Mouse (Mus musculus): ENCODE data around the gene Dnlz. TPM values are rescaled to one million over a fixed set of nuclear protein-coding genes. Genes with fewer than 3 reads are reported as not detected.

Dnlz gene
- polyA plus RNA-seq, 1 experiment from 2014 or later, result 25.1 TPM

- H3K9ac ChIP-seq (replicated peaks; ENCODE audit: low read length), result no peak overlapping the region
- H3K36me3 ChIP-seq (replicated peaks; ENCODE audit: control insufficient read depth, insufficient read depth, low read depth, low read length), result no peaks in the 10 kb centered on the region
- no peaks in the 10 kb centered on the region for H3K4me1 ChIP-seq (ENCODE audit: control insufficient read depth, insufficient read depth, low read length)
- DNase-seq (ENCODE audit: low spot score) (no peak), ATAC-seq (replicated peaks; ENCODE audit: insufficient number of reproducible peaks, low FRiP score, low TSS enrichment, low read depth) (no peak)
- no peak overlapping the region for H3K4me3 ChIP-seq (ENCODE audit: low read depth, low read length)
- no peaks in the 10 kb centered on the region for H3K9me3 ChIP-seq (replicated peaks; ENCODE audit: control insufficient read depth, low read length)
- H3K4me2 ChIP-seq (ENCODE audit: low read depth, low read length), result no peak overlapping the region
- WGBS, result 93% methylated on average over 4 of the region's 4 CpGs
- no peak overlapping the region for H3K27ac ChIP-seq (replicated peaks; ENCODE audit: low read depth, low read length)
- H3K27me3 ChIP-seq (ENCODE audit: control insufficient read depth, insufficient read depth, low read length), result no peaks in the 10 kb centered on the region
Measured at GRCm38 (mm10) chr2:26354401-26354800, 2.5 kb upstream of the Dnlz start.

GRCm38 (mm10) chr2:26353066-26353980 is 1.4 kb upstream of the Dnlz start:
- Histone ChIP-seq H3K27ac (replicated peaks; ENCODE audit: low read depth, low read length) (no peak overlapping the region), H3K36me3 (replicated peaks; ENCODE audit: control insufficient read depth, insufficient read depth, low read depth, low read length) (peaks cover 6% of the 10 kb centered on the region), H3K4me1 (ENCODE audit: control insufficient read depth, insufficient read depth, low read length) (no peaks in the 10 kb centered on the region), H3K4me3 (ENCODE audit: low read depth, low read length) (peak overlapping the region; percentile 84), H3K9ac (replicated peaks; ENCODE audit: low read length) (no peak overlapping the region), H3K27me3 (ENCODE audit: control insufficient read depth, insufficient read depth, low read length) (no peaks in the 10 kb centered on the region), H3K9me3 (replicated peaks; ENCODE audit: control insufficient read depth, low read length) (no peaks in the 10 kb centered on the region), H3K4me2 (ENCODE audit: low read depth, low read length) (no peak overlapping the region; the same call in 1 of the 2 replicates)
- ATAC-seq (replicated peaks; ENCODE audit: insufficient number of reproducible peaks, low FRiP score, low TSS enrichment, low read depth) (no peak), DNase-seq (ENCODE audit: low spot score) (no peak)
- 88% methylated on average over 11 of the region's 11 CpGs for WGBS

DNA sequence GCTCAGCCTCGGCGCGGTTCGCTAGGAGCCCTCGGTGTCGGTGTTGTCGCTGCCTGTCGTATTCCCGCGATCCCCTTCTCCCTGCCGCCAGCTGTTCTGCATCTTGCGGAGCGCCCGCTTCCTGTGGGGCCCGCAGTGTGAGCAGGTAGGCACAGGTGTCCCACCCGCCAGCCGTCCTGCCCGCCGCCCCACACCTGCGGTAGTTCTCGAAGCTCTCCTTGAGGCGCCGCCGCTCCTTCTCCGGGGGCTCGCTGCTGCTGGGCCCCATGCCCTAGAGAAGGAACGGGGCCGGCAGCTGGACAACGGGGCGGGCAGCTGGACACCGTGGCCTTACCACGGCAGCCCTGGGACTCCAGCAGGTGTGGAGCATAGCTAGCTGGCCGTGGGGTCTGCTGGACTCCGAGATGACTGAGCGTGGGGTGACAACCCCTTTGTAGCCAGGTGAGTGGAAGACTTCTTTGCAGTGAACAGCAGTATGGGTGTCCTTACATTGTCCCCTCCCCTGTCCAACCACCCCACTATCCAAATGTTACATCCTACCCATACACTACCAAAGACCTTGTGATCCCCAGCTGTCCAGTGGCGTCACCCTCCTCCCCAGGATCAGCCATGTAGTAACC is 491 bp upstream of the Dnlz start:
- Histone ChIP-seq H3K4me2 (ENCODE audit: low read depth, low read length) (peak overlapping the region; percentile 98), H3K27ac (replicated peaks; ENCODE audit: low read depth, low read length) (no peak overlapping the region)

GRCm38 (mm10) chr2:26348241-26348640 is 3.7 kb downstream of the Dnlz start:
- H3K4me1 ChIP-seq (ENCODE audit: control insufficient read depth, insufficient read depth, low read length), result no peaks in the 10 kb centered on the region
- H3K9me3 ChIP-seq (replicated peaks; ENCODE audit: control insufficient read depth, low read length), result no peaks in the 10 kb centered on the region
- H3K9ac ChIP-seq (replicated peaks; ENCODE audit: low read length), result no peak overlapping the region
- ATAC-seq (replicated peaks; ENCODE audit: insufficient number of reproducible peaks, low FRiP score, low TSS enrichment, low read depth) (no peak), DNase-seq (ENCODE audit: low spot score) (peak; percentile 3)
- peaks cover 15% of the 10 kb centered on the region for H3K36me3 ChIP-seq (replicated peaks; ENCODE audit: control insufficient read depth, insufficient read depth, low read depth, low read length)
- H3K27ac ChIP-seq (replicated peaks; ENCODE audit: low read depth, low read length), result no peak overlapping the region
- H3K4me3 ChIP-seq (ENCODE audit: low read depth, low read length), result no peak overlapping the region
- H3K4me2 ChIP-seq (ENCODE audit: low read depth, low read length), result no peak overlapping the region
- H3K27me3 ChIP-seq (ENCODE audit: control insufficient read depth, insufficient read depth, low read length), result no peaks in the 10 kb centered on the region
- 60% methylated on average over 6 of the region's 6 CpGs for WGBS

More for the DNA sequence above, 491 bp upstream of the Dnlz start:
- Histone ChIP-seq H3K4me1 (ENCODE audit: control insufficient read depth, insufficient read depth, low read length) (no peaks in the 10 kb centered on the region), H3K9me3 (replicated peaks; ENCODE audit: control insufficient read depth, low read length) (no peaks in the 10 kb centered on the region), H3K9ac (replicated peaks; ENCODE audit: low read length) (peak overlapping the region; percentile 95), H3K27me3 (ENCODE audit: control insufficient read depth, insufficient read depth, low read length) (no peaks in the 10 kb centered on the region), H3K36me3 (replicated peaks; ENCODE audit: control insufficient read depth, insufficient read depth, low read depth, low read length) (peaks cover 6% of the 10 kb centered on the region), H3K4me3 (ENCODE audit: low read depth, low read length) (peak overlapping the region; percentile 84)
- ATAC-seq (replicated peaks; ENCODE audit: insufficient number of reproducible peaks, low FRiP score, low TSS enrichment, low read depth) (peak; percentile 31), DNase-seq (ENCODE audit: low spot score) (no peak)
- 3% methylated on average over 36 of the region's 36 CpGs for WGBS

- no peak for ATAC-seq (replicated peaks; ENCODE audit: insufficient number of reproducible peaks, low FRiP score, low TSS enrichment, low read depth)
- no peaks in the 10 kb centered on the region for H3K4me1 ChIP-seq (ENCODE audit: control insufficient read depth, insufficient read depth, low read length)
- no peak overlapping the region for H3K27ac ChIP-seq (replicated peaks; ENCODE audit: low read depth, low read length)
- H3K9me3 ChIP-seq (replicated peaks; ENCODE audit: control insufficient read depth, low read length), result no peaks in the 10 kb centered on the region
- no peak overlapping the region for H3K4me3 ChIP-seq (ENCODE audit: low read depth, low read length)
- WGBS, result 76% methylated on average over 11 of the region's 11 CpGs
- H3K27me3 ChIP-seq (ENCODE audit: control insufficient read depth, insufficient read depth, low read length), result no peaks in the 10 kb centered on the region
- H3K9ac ChIP-seq (replicated peaks; ENCODE audit: low read length), result no peak overlapping the region
- DNase-seq (ENCODE audit: low spot score), result no peak
- peaks cover 22% of the 10 kb centered on the region for H3K36me3 ChIP-seq (replicated peaks; ENCODE audit: control insufficient read depth, insufficient read depth, low read depth, low read length)
- H3K4me2 ChIP-seq (ENCODE audit: low read depth, low read length), result no peak overlapping the region
Measured at GRCm38 (mm10) chr2:26342609-26343490, 9.1 kb downstream of the Dnlz start.

DNA sequence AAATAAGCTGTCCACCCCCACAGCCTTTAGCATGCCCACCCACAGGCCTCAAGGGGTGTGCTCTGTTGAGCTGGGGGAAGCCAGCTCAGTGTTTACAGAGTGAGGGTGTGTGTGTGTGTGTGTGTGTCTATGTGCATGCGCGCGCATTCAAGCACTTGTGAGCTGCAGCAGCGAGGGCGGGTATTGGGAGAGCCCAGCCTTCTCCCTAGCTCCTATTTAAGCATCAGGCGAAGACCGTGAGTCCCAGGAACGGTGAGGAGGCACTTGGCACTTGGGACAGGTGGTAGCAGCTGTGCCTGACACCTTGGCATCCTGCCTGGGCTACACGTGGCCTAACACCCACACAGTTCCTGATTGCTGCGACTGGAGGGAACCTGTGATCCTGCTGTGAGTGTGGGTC is 9.9 kb downstream of the Dnlz start:
- Histone ChIP-seq H3K9me3 (replicated peaks; ENCODE audit: control insufficient read depth, low read length) (no peaks in the 10 kb centered on the region), H3K4me2 (ENCODE audit: low read depth, low read length) (no peak overlapping the region), H3K36me3 (replicated peaks; ENCODE audit: control insufficient read depth, insufficient read depth, low read depth, low read length) (peaks cover 19% of the 10 kb centered on the region), H3K4me1 (ENCODE audit: control insufficient read depth, insufficient read depth, low read length) (no peaks in the 10 kb centered on the region), H3K4me3 (ENCODE audit: low read depth, low read length) (no peak overlapping the region), H3K27ac (replicated peaks; ENCODE audit: low read depth, low read length) (no peak overlapping the region), H3K27me3 (ENCODE audit: control insufficient read depth, insufficient read depth, low read length) (no peaks in the 10 kb centered on the region), H3K9ac (replicated peaks; ENCODE audit: low read length) (no peak overlapping the region)
- ATAC-seq (replicated peaks; ENCODE audit: insufficient number of reproducible peaks, low FRiP score, low TSS enrichment, low read depth) (no peak), DNase-seq (ENCODE audit: low spot score) (no peak)
- WGBS, result 87% methylated on average over 10 of the region's 10 CpGs

- Histone ChIP-seq H3K27ac (replicated peaks; ENCODE audit: low read depth, low read length) (no peak overlapping the region), H3K4me2 (ENCODE audit: low read depth, low read length) (no peak overlapping the region), H3K4me1 (ENCODE audit: control insufficient read depth, insufficient read depth, low read length) (no peaks in the 10 kb centered on the region), H3K36me3 (replicated peaks; ENCODE audit: control insufficient read depth, insufficient read depth, low read depth, low read length) (peaks cover 19% of the 10 kb centered on the region), H3K27me3 (ENCODE audit: control insufficient read depth, insufficient read depth, low read length) (no peaks in the 10 kb centered on the region), H3K9ac (replicated peaks; ENCODE audit: low read length) (no peak overlapping the region), H3K9me3 (replicated peaks; ENCODE audit: control insufficient read depth, low read length) (no peaks in the 10 kb centered on the region), H3K4me3 (ENCODE audit: low read depth, low read length) (no peak overlapping the region)
- WGBS, result 100% methylated on average over 2 of the region's 2 CpGs
- DNase-seq (ENCODE audit: low spot score) (no peak), ATAC-seq (replicated peaks; ENCODE audit: insufficient number of reproducible peaks, low FRiP score, low TSS enrichment, low read depth) (no peak)
Measured at GRCm38 (mm10) chr2:26341510-26341981, 10.4 kb downstream of the Dnlz start.
